Mouse (Mus musculus): ENCODE measurements at regions not wholly inside any gene's neighbourhood (a gene's known extent, or its start where the extent isn't known, plus 50 kb on each side); places are given as distances from the start of the nearest gene placed in this dataset.

- 56% methylated on average over 11 of the region's 11 CpGs for WGBS (ENCODE audit: insufficient replicate concordance)
- no peaks in the 10 kb centered on the region for H3K4me1 ChIP-seq (replicated peaks)
- no peaks in the 10 kb centered on the region for H3K36me3 ChIP-seq (replicated peaks)
- no peaks in the 10 kb centered on the region for H3K27me3 ChIP-seq
- H3K27ac ChIP-seq (replicated peaks): no peak overlapping the region
- no peak overlapping the region for H3K4me2 ChIP-seq
- H3K9ac ChIP-seq: no peak overlapping the region
- H3K9me3 ChIP-seq (replicated peaks): no peaks in the 10 kb centered on the region
- ATAC-seq (ENCODE audit: insufficient read depth): no peak
- no peak overlapping the region for H3K4me3 ChIP-seq (replicated peaks)
These were observed 167.1 kb downstream of the Fam169b start for GRCm38 (mm10) chr7:68440661-68441150.

DNA sequence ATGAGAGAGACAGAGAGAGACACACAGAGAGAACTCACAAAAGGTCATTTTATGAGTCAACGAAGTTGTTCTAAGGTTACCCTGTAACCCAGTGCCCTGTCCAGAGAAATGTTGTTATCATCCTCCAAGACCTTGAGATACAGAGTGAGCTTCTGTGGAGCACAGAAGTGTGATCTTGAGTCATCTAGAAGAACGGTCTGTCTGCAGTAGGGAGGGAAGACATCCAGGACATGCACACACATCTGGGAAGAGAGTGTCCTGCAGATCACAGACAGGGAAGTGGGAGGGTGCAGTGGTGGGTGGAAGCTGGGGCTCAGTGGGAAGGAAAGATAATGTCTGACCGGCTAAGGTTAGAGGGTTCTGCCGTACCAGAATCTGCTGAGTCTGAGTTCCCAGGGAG, 155.3 kb downstream of the Fam169b start:
- H3K27ac ChIP-seq (replicated peaks): no peak overlapping the region
- WGBS (ENCODE audit: insufficient replicate concordance): 63% methylated on average over 4 of the region's 4 CpGs
- H3K4me2 ChIP-seq: no peak overlapping the region
- ATAC-seq (ENCODE audit: insufficient read depth): no peak
- no peak overlapping the region for H3K9ac ChIP-seq
- no peaks in the 10 kb centered on the region for H3K27me3 ChIP-seq
- no peak overlapping the region for H3K4me3 ChIP-seq (replicated peaks)
- H3K36me3 ChIP-seq (replicated peaks): no peaks in the 10 kb centered on the region
- no peaks in the 10 kb centered on the region for H3K9me3 ChIP-seq (replicated peaks)
- no peaks in the 10 kb centered on the region for H3K4me1 ChIP-seq (replicated peaks)

DNA sequence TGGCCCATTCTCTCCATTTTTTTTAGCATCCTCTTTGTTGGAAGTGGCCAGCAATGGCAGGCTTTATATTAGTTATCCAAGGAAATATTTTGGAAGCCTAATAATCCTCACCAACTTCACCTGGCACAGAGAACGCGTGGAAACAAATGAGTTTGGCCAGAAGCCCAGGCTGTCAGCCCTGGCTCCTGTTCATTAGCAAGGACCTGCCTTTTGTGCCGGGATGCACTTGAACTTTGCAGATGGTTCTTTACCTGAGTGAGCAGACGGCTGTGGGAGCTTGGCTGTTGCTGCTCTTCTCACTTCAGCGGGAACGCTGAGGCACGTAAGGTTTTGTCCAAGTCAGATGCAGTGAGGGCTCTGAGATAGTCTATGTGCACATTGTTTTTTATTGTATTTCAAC, 142.3 kb downstream of the Fam169b start:
- no peak for ATAC-seq (ENCODE audit: insufficient read depth)
- Histone ChIP-seq H3K4me1 (replicated peaks) (no peaks in the 10 kb centered on the region), H3K4me2 (no peak overlapping the region), H3K4me3 (replicated peaks) (no peak overlapping the region), H3K27ac (replicated peaks) (no peak overlapping the region), H3K27me3 (no peaks in the 10 kb centered on the region), H3K9me3 (replicated peaks) (no peaks in the 10 kb centered on the region), H3K9ac (no peak overlapping the region), H3K36me3 (replicated peaks) (no peaks in the 10 kb centered on the region)
- 81% methylated on average over 7 of the region's 7 CpGs for WGBS (ENCODE audit: insufficient replicate concordance)

DNA sequence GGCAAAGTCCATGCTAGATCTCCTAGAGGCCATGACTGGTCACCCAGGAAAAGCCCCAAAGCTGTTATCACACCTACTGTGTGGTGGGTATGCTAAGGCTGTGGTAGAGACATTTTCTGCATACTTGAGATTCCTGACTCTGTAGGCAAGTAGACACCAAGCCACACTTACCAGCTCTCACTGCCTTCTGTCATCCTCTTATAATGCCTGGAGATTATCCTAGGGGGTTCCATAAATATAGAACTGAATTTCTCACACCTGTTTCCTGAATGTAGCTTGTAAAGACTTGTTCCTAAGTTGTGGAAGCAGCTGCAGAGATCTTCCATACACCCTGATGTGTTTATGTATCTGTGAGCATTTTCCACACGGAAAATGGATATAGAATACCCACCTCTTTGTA, 139.1 kb downstream of the Fam169b start:
- no peaks in the 10 kb centered on the region for H3K36me3 ChIP-seq (replicated peaks)
- H3K9ac ChIP-seq: no peak overlapping the region
- 53% methylated on average over 1 of the region's 1 CpGs for WGBS (ENCODE audit: insufficient replicate concordance)
- ATAC-seq (ENCODE audit: insufficient read depth): no peak
- no peak overlapping the region for H3K4me3 ChIP-seq (replicated peaks)
- no peak overlapping the region for H3K27ac ChIP-seq (replicated peaks)
- H3K4me2 ChIP-seq: no peak overlapping the region
- no peaks in the 10 kb centered on the region for H3K9me3 ChIP-seq (replicated peaks)
- no peaks in the 10 kb centered on the region for H3K4me1 ChIP-seq (replicated peaks)
- no peaks in the 10 kb centered on the region for H3K27me3 ChIP-seq
